17 mouse cellular contexts compared by ENCODE assay signal in the genomic region with DNA sequence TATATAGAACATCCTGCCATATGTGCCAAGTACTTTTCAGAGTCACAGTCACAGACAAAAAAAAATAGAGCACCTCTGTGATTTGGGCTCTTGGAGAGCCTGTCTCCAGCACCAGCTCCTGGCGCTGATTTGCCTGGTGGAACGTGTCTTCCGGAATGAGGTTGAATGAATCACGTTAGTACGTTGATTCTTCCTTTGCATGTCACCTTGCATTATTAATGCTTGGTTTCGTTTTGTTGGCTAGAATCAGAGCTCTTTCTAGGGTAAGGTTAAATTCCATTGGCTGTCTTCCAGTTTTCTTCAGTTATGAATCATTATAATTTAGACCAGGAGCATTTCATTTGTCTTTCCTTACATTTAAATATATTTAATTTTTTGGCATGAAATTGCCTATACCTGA.
A peak's percentile ranks its signal among the peaks of the same experiment; 100 is the strongest.
DNase-seq lines count a peak whose midpoint lies in the region; ATAC-seq lines count a peak whose summit lies in the region.
"Had no signal": no experiment of that assay in that cellular context is flagged by ENCODE, and none has a peak within 500 bp of the region (broad histone marks: within the 10 kb centered on the region; RNA-seq: fewer than 3 reads in every experiment).

No protein-coding gene starts in this region.

- H3K9ac ChIP-seq in embryonic facial prominence, embryonic 14.5 days (ENCODE audit: low read depth, low read length), result no peak overlapping the region
- H3K9ac ChIP-seq in midbrain, embryonic 14.5 days (replicated peaks; ENCODE audit: low read length), result no peak overlapping the region
- no peak overlapping the region for H3K9ac ChIP-seq in midbrain, embryonic 11.5 days (ENCODE audit: low read length)
- H3K9ac ChIP-seq: forebrain, embryonic 13.5 days; forebrain, postnatal 0 days; heart, embryonic 12.5 days; hindbrain, embryonic 15.5 days had no signal

- no peaks in the 10 kb centered on the region for H3K4me1 ChIP-seq in embryonic facial prominence, embryonic 14.5 days (ENCODE audit: control insufficient read depth, insufficient read depth, low read length)
- H3K4me1 ChIP-seq in embryonic facial prominence, embryonic 10.5 days, result no peaks in the 10 kb centered on the region
- H3K4me1 ChIP-seq in midbrain, embryonic 14.5 days (ENCODE audit: control insufficient read depth, insufficient read depth, low read length), result no peaks in the 10 kb centered on the region
- H3K4me1 ChIP-seq in midbrain, embryonic 11.5 days (ENCODE audit: control insufficient read depth, insufficient read depth, low read length), result no peaks in the 10 kb centered on the region
- no peaks in the 10 kb centered on the region for H3K4me1 ChIP-seq in brown adipose tissue, adult 24 weeks (ENCODE audit: control insufficient read depth, insufficient read depth, insufficient read length, low read length)
- H3K4me1 ChIP-seq in forebrain, embryonic 10.5 days, result no peaks in the 10 kb centered on the region
- H3K4me1 ChIP-seq: forebrain, embryonic 13.5 days; heart, embryonic 12.5 days; hindbrain, embryonic 10.5 days; hindbrain, embryonic 15.5 days had no signal

- no peaks in the 10 kb centered on the region for H3K36me3 ChIP-seq in embryonic facial prominence, embryonic 14.5 days (ENCODE audit: control insufficient read depth, insufficient read depth, low read length)
- H3K36me3 ChIP-seq in embryonic facial prominence, embryonic 10.5 days (replicated peaks), result no peaks in the 10 kb centered on the region
- H3K36me3 ChIP-seq in midbrain, embryonic 14.5 days (ENCODE audit: control insufficient read depth, insufficient read depth, low read length), result no peaks in the 10 kb centered on the region
- no peaks in the 10 kb centered on the region for H3K36me3 ChIP-seq in midbrain, embryonic 11.5 days (ENCODE audit: control insufficient read depth, insufficient read depth, low read length)
- no peaks in the 10 kb centered on the region for H3K36me3 ChIP-seq in forebrain, embryonic 10.5 days (replicated peaks)
- H3K36me3 ChIP-seq: heart, embryonic 12.5 days; hindbrain, embryonic 10.5 days; hindbrain, embryonic 15.5 days had no signal

- WGBS in embryonic facial prominence, embryonic 14.5 days, result 80% methylated on average over 6 of the region's 6 CpGs
- 84% methylated on average over 6 of the region's 6 CpGs for WGBS in embryonic facial prominence, embryonic 10.5 days
- WGBS in midbrain, embryonic 14.5 days, result 70% methylated on average over 6 of the region's 6 CpGs
- 87% methylated on average over 6 of the region's 6 CpGs for WGBS in midbrain, embryonic 11.5 days
- 93% methylated on average over 6 of the region's 6 CpGs for WGBS in forebrain, embryonic 10.5 days

- ATAC-seq in embryonic facial prominence, embryonic 14.5 days (ENCODE audit: low read depth), result no peak
- ATAC-seq in midbrain, embryonic 14.5 days (ENCODE audit: low FRiP score, low TSS enrichment), result no peak
- no peak for ATAC-seq in midbrain, embryonic 11.5 days (ENCODE audit: low FRiP score)
- ATAC-seq: forebrain, embryonic 13.5 days; forebrain, postnatal 0 days had no signal

- no peaks in the 10 kb centered on the region for H3K27me3 ChIP-seq in embryonic facial prominence, embryonic 14.5 days (replicated peaks; ENCODE audit: control insufficient read depth, insufficient read depth, low read length)
- no peaks in the 10 kb centered on the region for H3K27me3 ChIP-seq in embryonic facial prominence, embryonic 10.5 days (replicated peaks; ENCODE audit: low read depth, poor library complexity, severe bottlenecking)
- H3K27me3 ChIP-seq in midbrain, embryonic 14.5 days (ENCODE audit: control insufficient read depth, insufficient read depth, low read length), result no peaks in the 10 kb centered on the region
- H3K27me3 ChIP-seq in midbrain, embryonic 11.5 days (ENCODE audit: control insufficient read depth, insufficient read depth, low read length), result no peaks in the 10 kb centered on the region
- H3K27me3 ChIP-seq in forebrain, embryonic 10.5 days (ENCODE audit: poor library complexity, severe bottlenecking), result no peaks in the 10 kb centered on the region
- H3K27me3 ChIP-seq: forebrain, embryonic 13.5 days; heart, embryonic 12.5 days; hindbrain, embryonic 15.5 days had no signal

- H3K9me3 ChIP-seq in embryonic facial prominence, embryonic 14.5 days (ENCODE audit: control insufficient read depth, low read length), result no peaks in the 10 kb centered on the region
- no peaks in the 10 kb centered on the region for H3K9me3 ChIP-seq in embryonic facial prominence, embryonic 10.5 days
- H3K9me3 ChIP-seq in midbrain, embryonic 14.5 days (ENCODE audit: control insufficient read depth, low read length), result no peaks in the 10 kb centered on the region
- H3K9me3 ChIP-seq in midbrain, embryonic 11.5 days (ENCODE audit: control insufficient read depth, low read length), result no peaks in the 10 kb centered on the region
- no peaks in the 10 kb centered on the region for H3K9me3 ChIP-seq in forebrain, embryonic 10.5 days
- H3K9me3 ChIP-seq: forebrain, embryonic 13.5 days; hindbrain, embryonic 10.5 days; hindbrain, embryonic 15.5 days had no signal

- no peak overlapping the region for H3K27ac ChIP-seq in embryonic facial prominence, embryonic 14.5 days (replicated peaks; ENCODE audit: low read depth, low read length)
- no peak overlapping the region for H3K27ac ChIP-seq in embryonic facial prominence, embryonic 10.5 days (replicated peaks)
- H3K27ac ChIP-seq in midbrain, embryonic 14.5 days (replicated peaks; ENCODE audit: low read depth, low read length), result no peak overlapping the region
- H3K27ac ChIP-seq in midbrain, embryonic 11.5 days (ENCODE audit: low read depth, low read length), result no peak overlapping the region
- H3K27ac ChIP-seq in brown adipose tissue, adult 24 weeks (replicated peaks; ENCODE audit: low read depth, low read length), result no peak overlapping the region
- H3K27ac ChIP-seq in forebrain, embryonic 10.5 days, result no peak overlapping the region
- H3K27ac ChIP-seq: forebrain, embryonic 13.5 days; hindbrain, embryonic 10.5 days; hindbrain, embryonic 15.5 days had no signal

- DNase-seq in embryonic facial prominence, embryonic 14.5 days (ENCODE audit: low spot score), result peak; percentile 5
- DNase-seq in embryonic facial prominence, embryonic 10.5 days (ENCODE audit: low spot score), result no peak
- DNase-seq in midbrain, embryonic 14.5 days, result peak; percentile 20
- no peak for DNase-seq in midbrain, embryonic 11.5 days (ENCODE audit: low spot score, missing footprints)
- peak; percentile 3 for DNase-seq in telencephalon, adult 2 months (ENCODE audit: low read depth, low spot score)
- DNase-seq in forebrain, embryonic 10.5 days (ENCODE audit: extremely low spot score, low spot score), result no peak
- DNase-seq: adrenal gland, adult 8-10 months; cerebellum, adult 11 months; cerebellum, adult 8-10 months; forebrain, postnatal 0 days; kidney, adult 11 months; kidney, adult 9 months had no signal

- H3K4me3 ChIP-seq in embryonic facial prominence, embryonic 14.5 days (ENCODE audit: low read depth, low read length), result no peak overlapping the region
- H3K4me3 ChIP-seq in embryonic facial prominence, embryonic 10.5 days, result no peak overlapping the region
- no peak overlapping the region for H3K4me3 ChIP-seq in midbrain, embryonic 14.5 days (replicated peaks; ENCODE audit: low read depth, low read length)
- no peak overlapping the region for H3K4me3 ChIP-seq in midbrain, embryonic 11.5 days (ENCODE audit: low read depth, low read length)
- H3K4me3 ChIP-seq in brown adipose tissue, adult 24 weeks (ENCODE audit: insufficient read depth, low read depth, low read length), result 0 out of 2 replicates have a peak overlapping the region, but pooled peaks have one; percentile 16
- H3K4me3 ChIP-seq in forebrain, embryonic 10.5 days, result no peak overlapping the region
- H3K4me3 ChIP-seq: forebrain, embryonic 13.5 days; heart, embryonic 12.5 days; hindbrain, embryonic 10.5 days; hindbrain, embryonic 15.5 days had no signal

- H3K4me2 ChIP-seq in embryonic facial prominence, embryonic 14.5 days (ENCODE audit: low read depth, low read length), result no peak overlapping the region
- H3K4me2 ChIP-seq in midbrain, embryonic 14.5 days (ENCODE audit: low read length), result no peak overlapping the region
- no peak overlapping the region for H3K4me2 ChIP-seq in midbrain, embryonic 11.5 days
- H3K4me2 ChIP-seq: forebrain, embryonic 13.5 days; heart, embryonic 12.5 days; hindbrain, embryonic 15.5 days had no signal

Comparison
In these comparisons a context has a peak if more than half of its experiments do, and no peak if none do; other contexts are left out.
1. DNase-seq: peak in embryonic facial prominence, embryonic 14.5 days (single experiment), midbrain, embryonic 14.5 days (single experiment) and telencephalon, adult 2 months (single experiment); none in embryonic facial prominence, embryonic 10.5 days (single experiment), midbrain, embryonic 11.5 days (single experiment) and forebrain, embryonic 10.5 days (single experiment).